Mouse (Mus musculus) stomach, postnatal 0 days (tissue): Measurements from ENCODE around the gene Spag16.

Source experiments
- CTCF ChIP-seq: IDR thresholded peaks from 2 replicates; pipeline ENCODE4 v1.5.1; 2016; ENCODE audit warnings: antibody characterized with exemption, low read depth, mild to moderate bottlenecking, moderate library complexity
- EP300 ChIP-seq: optimal IDR thresholded peaks from 2 replicates; pipeline ENCODE3; 2016; ENCODE audit warnings: antibody characterized with exemption

DNA sequence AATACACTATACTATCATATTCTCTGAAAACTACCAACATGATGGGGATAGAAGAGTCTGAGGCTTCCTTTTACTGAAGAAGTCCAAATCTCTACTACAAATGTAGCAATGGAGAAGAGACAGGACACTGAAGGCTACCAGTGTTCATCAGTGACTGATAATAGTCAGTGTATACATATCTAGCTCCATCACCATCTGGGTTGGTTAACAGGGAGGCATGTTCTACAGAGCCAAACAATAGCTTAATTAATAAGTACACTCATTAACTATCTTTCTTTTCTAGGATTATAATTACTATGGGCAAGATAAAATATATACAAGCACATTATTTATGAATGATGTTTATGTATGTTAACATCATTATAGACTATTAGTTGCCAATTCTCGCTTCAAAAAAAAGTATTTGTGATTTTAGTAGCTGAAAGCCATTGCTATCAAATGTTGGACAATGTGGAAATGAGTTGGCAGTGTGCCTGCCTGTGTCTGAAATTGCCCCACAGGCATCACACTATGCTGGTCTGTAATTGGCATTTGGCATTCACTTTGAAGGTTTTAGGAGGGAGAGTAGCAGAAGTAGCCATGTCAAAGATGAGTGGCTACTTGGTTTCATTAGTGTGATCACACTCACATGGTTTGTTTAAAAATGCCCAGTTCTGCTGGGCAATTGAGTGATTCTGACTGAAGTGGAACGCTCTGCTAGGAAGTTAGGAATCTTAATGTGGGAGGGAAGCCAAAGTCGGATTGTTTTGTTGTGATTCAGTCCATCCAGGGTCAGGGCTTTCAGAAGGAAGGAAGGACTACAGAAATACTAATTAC lies 338.8 kb downstream of the Spag16 start:
- TF ChIP-seq CTCF (no peak), EP300 (no peak)
